Mouse (Mus musculus): ENCODE results near the gene Fabp3.
A peak's percentile ranks its signal among the peaks of the same experiment; 100 is the strongest.

Fabp3 gene

GRCm38 (mm10) chr4:130308231-130309081 is at the start of gene Fabp3, which contains the start of gene Gm10570:
TSS of gene Fabp3 (plus strand) at chr4:130308595.
TSS of gene Gm10570 (minus strand) at chr4:130308674.
- no peak for DNase-seq (ENCODE audit: low read depth)

- peak; percentile 30 for DNase-seq (ENCODE audit: low read depth)
These were observed 48.0 kb upstream of the Fabp3 start for GRCm38 (mm10) chr4:130260406-130260805.

GRCm38 (mm10) chr4:130264131-130264530 is 44.3 kb upstream of the Fabp3 start:
- DNase-seq (ENCODE audit: low read depth), result no peak

- DNase-seq (ENCODE audit: low read depth), result peak; percentile 50
These were observed 43.6 kb upstream of the Fabp3 start for GRCm38 (mm10) chr4:130264698-130265349.

- peak; percentile 80 for DNase-seq (ENCODE audit: low read depth)
These were observed 41.8 kb upstream of the Fabp3 start for GRCm38 (mm10) chr4:130266601-130267000.

GRCm38 (mm10) chr4:130267069-130267468 is 41.3 kb upstream of the Fabp3 start:
- no peak for DNase-seq (ENCODE audit: low read depth)

- no peak for DNase-seq (ENCODE audit: low read depth)
These were observed 39.7 kb upstream of the Fabp3 start for GRCm38 (mm10) chr4:130268736-130269135.

GRCm38 (mm10) chr4:130270089-130270488 is 38.3 kb upstream of the Fabp3 start:
- DNase-seq (ENCODE audit: low read depth), result peak; percentile 81

GRCm38 (mm10) chr4:130270611-130271347 is 37.6 kb upstream of the Fabp3 start:
- peak; percentile 59 for DNase-seq (ENCODE audit: low read depth)

GRCm38 (mm10) chr4:130273698-130274345 is 34.6 kb upstream of the Fabp3 start:
- DNase-seq (ENCODE audit: low read depth), result peak; percentile 48

- DNase-seq (ENCODE audit: low read depth), result no peak
These were observed 33.9 kb upstream of the Fabp3 start for GRCm38 (mm10) chr4:130274346-130275015.

GRCm38 (mm10) chr4:130275016-130275822 is 33.2 kb upstream of the Fabp3 start:
- DNase-seq (ENCODE audit: low read depth), result no peak

- no peak for DNase-seq (ENCODE audit: low read depth)
These were observed 32.6 kb upstream of the Fabp3 start for GRCm38 (mm10) chr4:130275823-130276105.

- DNase-seq (ENCODE audit: low read depth), result peak; percentile 76
These were observed 31.7 kb upstream of the Fabp3 start for GRCm38 (mm10) chr4:130276573-130277176.

GRCm38 (mm10) chr4:130279105-130279504 is 29.3 kb upstream of the Fabp3 start, which contains the start of gene Serinc2:
TSS of gene Serinc2 (minus strand) at chr4:130279205.
- DNase-seq (ENCODE audit: low read depth), result no peak

GRCm38 (mm10) chr4:130282856-130283255 is 25.5 kb upstream of the Fabp3 start:
- DNase-seq (ENCODE audit: low read depth), result no peak

- DNase-seq (ENCODE audit: low read depth), result peak; percentile 32
These were observed 24.6 kb upstream of the Fabp3 start for GRCm38 (mm10) chr4:130283826-130284225.

- no peak for DNase-seq (ENCODE audit: low read depth)
These were observed 21.9 kb upstream of the Fabp3 start for GRCm38 (mm10) chr4:130286531-130286930.

- DNase-seq (ENCODE audit: low read depth), result no peak
These were observed 18.6 kb upstream of the Fabp3 start for GRCm38 (mm10) chr4:130289824-130290223.

- peak; percentile 77 for DNase-seq (ENCODE audit: low read depth)
These were observed 16.1 kb upstream of the Fabp3 start for GRCm38 (mm10) chr4:130292271-130292670.
